Mouse (Mus musculus) spleen, adult 2 months (tissue): ENCODE measurements around the gene Arfip1. TPM values are rescaled to one million over a fixed set of nuclear protein-coding genes. Genes with fewer than 3 reads are reported as not detected.
A peak's percentile ranks its signal among the peaks of the same experiment; 100 is the strongest.

Experiments used
- DNase-seq, 2 experiments: peaks; one replicate each; pipeline versions ENCODE4 v3.0.0 to v3.0.0-alpha.2; 2012 to 2021; ENCODE audit warnings: low spot score in 2 of 2, low read depth in 1 of 2
- H3K27ac ChIP-seq: fragments of 200-500 bp; 2 replicates; pipeline ENCODE4 v1.5.1; 2012; ENCODE audit warnings: low read length, inconsistent platforms; ENCODE audit not compliant: insufficient read depth
- H3K27me3 ChIP-seq: fragments of 200-500 bp; 2 replicates; pipeline ENCODE4 v1.6.1; 2012; ENCODE audit warnings: mild to moderate bottlenecking, moderate library complexity, low read length, inconsistent platforms; ENCODE audit not compliant: control insufficient read depth, insufficient read depth
- H3K36me3 ChIP-seq: fragments of 200-500 bp; 2 replicates; pipeline ENCODE4 v1.6.1; 2012; ENCODE audit warnings: mild to moderate bottlenecking, low read length, inconsistent platforms; ENCODE audit not compliant: control insufficient read depth, insufficient read depth
- H3K4me1 ChIP-seq: fragments of 200-500 bp; 2 replicates; pipeline ENCODE4 v1.6.1; 2011; ENCODE audit warnings: inconsistent platforms; ENCODE audit not compliant: control insufficient read depth, insufficient read depth, insufficient read length
- H3K4me3 ChIP-seq: fragments of 200-500 bp; 2 replicates; pipeline ENCODE4 v1.5.1; 2011; ENCODE audit warnings: mild to moderate bottlenecking, inconsistent platforms; ENCODE audit not compliant: insufficient read depth, insufficient read length; ENCODE audit errors: extremely low read depth
- CTCF ChIP-seq: fragments of 200-500 bp; IDR thresholded peaks from 2 replicates; pipeline ENCODE4 v1.5.1; 2011; ENCODE audit warnings: mild to moderate bottlenecking, inconsistent platforms; ENCODE audit not compliant: insufficient read depth, insufficient read length, insufficient replicate concordance; ENCODE audit errors: extremely low read depth
- POLR2A ChIP-seq: fragments of 200-500 bp; IDR thresholded peaks from 2 replicates; pipeline ENCODE4 v1.6.1; 2011; ENCODE audit warnings: low read depth, low read length, inconsistent platforms
- WGBS: fragments of 180-500 bp; shearing (Covaris S2); methylation state at CpG from one replicate; pipeline ENCODE4 v1.1.7; 2018; 5-methylcytosine and 5-hydroxymethylcytosine counted together
- polyA plus RNA-seq: library from polyadenylated mRNA; depleted of rRNA; stranded (reverse); fragments of >200 nt; gene quantifications from 2 replicates; pipeline ENCODE4 v1.2.3, GENCODE M21; 2012

The Arfip1 gene
- polyA plus RNA-seq, 1 experiment = 4.6 TPM

DNA sequence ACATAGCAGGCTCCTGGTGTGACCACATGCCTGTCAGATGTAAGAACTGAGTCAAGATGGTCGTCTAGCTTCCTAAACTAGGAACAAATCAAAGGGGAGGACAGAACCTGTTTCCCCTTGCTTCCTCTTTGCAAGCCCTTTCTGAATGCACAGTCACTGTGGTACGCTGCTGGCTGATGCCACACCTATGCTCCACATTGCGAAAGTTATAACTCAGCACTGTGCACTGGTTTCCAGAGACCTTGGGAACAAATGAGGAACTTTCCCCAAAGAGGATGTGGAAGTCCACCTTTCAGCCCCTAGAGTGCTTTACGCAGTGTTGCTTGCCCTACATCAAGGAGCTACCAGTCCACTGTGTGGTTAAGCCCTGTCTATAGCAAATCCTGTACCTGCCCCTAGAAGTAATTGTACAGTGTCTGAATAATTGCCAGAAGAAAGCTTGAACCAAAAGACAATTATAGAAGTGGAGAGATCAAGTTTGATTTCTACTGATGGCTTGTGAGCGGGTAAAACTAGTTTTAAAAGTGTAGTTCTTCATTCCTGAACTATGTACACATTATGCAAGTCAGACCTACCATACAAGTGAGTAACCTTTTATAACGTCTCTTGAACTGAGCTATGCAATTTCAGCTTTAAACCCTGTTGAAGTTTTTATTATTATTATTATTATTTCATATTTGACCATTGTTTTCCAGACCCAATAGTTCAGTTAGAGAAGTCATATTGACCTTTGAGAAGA is 15.7 kb upstream of the Arfip1 start:
- Histone ChIP-seq H3K4me1 (peaks cover 2% of the 10 kb centered on the region; the same call in 1 of the 2 replicates), H3K36me3 (no peaks in the 10 kb centered on the region), H3K4me3 (no peak overlapping the region), H3K27me3 (peaks cover 5% of the 10 kb centered on the region; the same call in 1 of the 2 replicates), H3K27ac (no peak overlapping the region)
- DNase-seq = no peak
- TF ChIP-seq POLR2A (no peak), CTCF (no peak)
- 49% methylated on average over 6 of the region's 6 CpGs for WGBS

DNA sequence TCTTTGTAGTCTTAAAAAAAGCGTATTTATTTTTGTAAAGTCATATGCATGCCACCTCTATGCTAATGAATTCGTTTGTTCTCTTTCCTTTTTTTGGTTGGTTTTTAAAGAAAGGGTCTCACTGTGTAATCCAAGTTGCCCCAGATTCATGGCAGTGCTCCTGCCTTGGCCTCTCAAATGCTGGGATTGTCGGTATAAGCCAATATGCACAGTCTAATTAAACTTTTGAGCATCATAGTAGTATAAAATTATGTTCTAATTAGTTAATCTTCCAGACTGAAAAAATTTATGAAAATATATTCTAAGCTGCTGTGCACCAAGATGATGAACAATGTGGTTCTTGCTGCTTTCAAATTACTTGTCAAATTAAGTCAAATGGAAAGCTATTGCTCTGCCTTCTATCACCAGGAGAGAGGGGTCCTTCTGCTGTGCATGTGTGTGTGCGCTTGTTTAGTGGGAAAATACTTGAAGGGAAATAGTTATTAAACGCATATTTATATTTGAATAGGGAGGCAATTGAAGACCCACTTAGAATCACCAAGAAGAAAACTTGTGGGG is 13.3 kb upstream of the Arfip1 start:
- TF ChIP-seq POLR2A (no peak), CTCF (no peak)
- peaks cover 5% of the 10 kb centered on the region; the same call in 1 of the 2 replicates for H3K27me3 ChIP-seq
- DNase-seq = no peak
- 50% methylated on average over 5 of the region's 5 CpGs for WGBS
- peaks cover 2% of the 10 kb centered on the region; the same call in 1 of the 2 replicates for H3K4me1 ChIP-seq
- H3K4me3 ChIP-seq = no peak overlapping the region
- H3K27ac ChIP-seq = no peak overlapping the region
- H3K36me3 ChIP-seq = no peaks in the 10 kb centered on the region

DNA sequence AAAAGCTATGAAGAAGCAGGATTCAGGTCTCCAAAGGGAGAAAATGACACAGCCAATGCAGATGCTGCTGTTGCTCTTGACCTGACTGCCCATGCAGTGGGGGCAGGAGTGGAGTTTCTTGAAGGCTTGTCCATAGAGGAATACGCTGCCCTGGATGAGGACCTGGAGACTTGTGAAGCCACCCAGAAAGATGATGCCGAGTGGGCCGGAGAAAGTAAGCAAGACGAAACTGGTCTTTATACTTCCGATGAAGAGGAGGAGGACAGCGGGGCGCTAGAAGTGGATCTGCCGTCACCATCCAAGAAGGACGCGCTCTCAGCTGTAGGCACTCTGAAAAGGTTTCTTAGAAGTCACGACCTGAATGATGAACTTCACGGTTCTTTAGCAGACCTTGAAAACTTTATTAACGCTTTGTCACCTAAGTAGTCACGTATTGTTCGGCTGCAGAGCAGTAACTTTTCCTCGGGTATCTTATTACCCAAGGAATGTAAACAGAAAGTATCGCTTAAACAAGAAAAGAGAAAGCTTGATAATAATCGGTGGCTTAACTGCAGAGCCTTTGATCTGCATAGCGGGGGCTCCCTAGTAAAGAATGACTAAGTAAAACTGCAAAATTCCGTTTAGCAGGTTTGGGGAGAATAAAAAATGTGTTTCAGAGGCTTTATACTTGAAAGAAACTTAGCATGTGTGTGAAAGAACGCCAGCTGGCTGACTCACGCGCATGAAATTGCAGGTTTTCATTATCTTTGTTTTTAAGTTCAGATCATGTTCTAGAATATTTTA is 12.7 kb upstream of the Arfip1 start:
- no peaks in the 10 kb centered on the region for H3K36me3 ChIP-seq
- WGBS = 9% methylated on average over 23 of the region's 23 CpGs
- DNase-seq = no peak
- H3K27me3 ChIP-seq = peaks cover 5% of the 10 kb centered on the region; the same call in 1 of the 2 replicates
- no peak for TF ChIP-seq CTCF
- TF ChIP-seq POLR2A = no peak
- no peak overlapping the region for H3K27ac ChIP-seq
- H3K4me3 ChIP-seq = peak overlapping the region; percentile 46
- peaks cover 2% of the 10 kb centered on the region; the same call in 1 of the 2 replicates for H3K4me1 ChIP-seq

DNA sequence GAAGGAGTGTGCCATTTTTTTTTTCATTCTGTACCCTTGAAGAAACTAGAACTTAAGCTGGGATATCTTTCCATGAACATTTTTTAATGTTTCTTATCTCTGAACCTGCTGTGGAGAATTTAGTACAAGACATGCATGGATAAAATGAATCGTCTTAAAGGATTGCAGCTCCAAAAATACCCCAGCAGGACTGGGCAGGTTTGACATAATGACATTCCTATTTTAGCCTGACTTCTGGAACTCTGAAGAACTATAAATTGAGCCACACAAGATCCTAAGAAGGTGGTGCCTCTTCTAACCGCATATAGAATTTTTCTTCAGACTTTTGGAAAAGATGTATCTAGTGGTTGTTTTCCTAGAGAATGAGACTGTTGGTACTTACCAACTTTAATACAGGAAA is 10.8 kb upstream of the Arfip1 start, which contains the start of gene Tigd4:
Tigd4 (plus strand) TSS at position 301 of the 400 bp plus-strand sequence.
- no peak within 1 kb of the TSS for H3K27ac ChIP-seq
- 92% methylated on average over 2 of the region's 2 CpGs for WGBS
- no peak for TF ChIP-seq POLR2A
- no peak for TF ChIP-seq CTCF
- no peak for DNase-seq
- H3K4me3 ChIP-seq = no peak within 1 kb of the TSS
- no peaks in the 10 kb centered on the region for H3K36me3 ChIP-seq
- H3K4me1 ChIP-seq = peaks cover 2% of the 10 kb centered on the region; the same call in 1 of the 2 replicates
- H3K27me3 ChIP-seq = peaks cover 5% of the 10 kb centered on the region; the same call in 1 of the 2 replicates

DNA sequence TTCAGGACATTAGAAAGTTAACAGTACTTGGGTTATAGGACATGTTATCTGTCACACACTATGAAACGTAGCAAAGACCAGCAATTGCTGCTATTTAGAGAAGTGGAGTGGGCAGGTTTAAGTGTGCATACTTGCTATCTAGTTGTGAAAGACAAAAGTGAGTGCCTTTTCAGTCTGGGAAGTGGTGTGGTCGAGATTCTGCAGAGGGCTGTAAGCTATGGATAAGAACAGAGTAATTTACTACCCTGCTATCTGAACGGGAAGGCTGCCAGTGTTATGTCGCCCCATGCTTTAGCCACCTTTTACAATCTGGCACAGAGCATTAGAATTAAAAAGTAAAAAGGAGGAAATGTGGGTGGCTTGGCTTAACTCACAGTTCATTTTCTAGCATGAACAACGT is 4.3 kb upstream of the Arfip1 start:
- H3K27ac ChIP-seq = no peak overlapping the region
- H3K36me3 ChIP-seq = no peaks in the 10 kb centered on the region
- no peak for DNase-seq
- WGBS = 34% methylated on average over 5 of the region's 5 CpGs
- no peak for TF ChIP-seq POLR2A
- no peak for TF ChIP-seq CTCF
- H3K27me3 ChIP-seq = no peaks in the 10 kb centered on the region
- H3K4me3 ChIP-seq = no peak overlapping the region
- no peaks in the 10 kb centered on the region; the same call in 1 of the 2 replicates for H3K4me1 ChIP-seq

DNA sequence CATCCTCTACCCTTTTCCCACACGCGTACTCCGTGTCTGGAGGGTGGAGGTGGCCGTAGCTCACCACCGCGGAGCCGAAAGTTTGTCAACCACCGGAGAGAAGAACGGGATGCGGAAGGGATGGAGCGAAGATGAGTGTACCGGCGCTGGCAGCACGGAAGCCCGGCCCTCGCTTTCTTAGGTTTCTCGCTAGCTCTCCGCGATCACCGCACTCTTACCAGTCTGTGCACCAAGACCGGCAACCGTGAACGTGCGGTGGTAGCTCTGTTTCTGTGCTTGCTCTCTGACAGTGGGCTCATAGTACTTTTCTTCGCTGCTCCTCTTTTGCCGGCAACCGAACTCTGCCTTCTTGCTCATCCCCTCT is 470 bp upstream of the Arfip1 start:
- WGBS = under 1% methylated on average over 27 of the region's 27 CpGs
- no peaks in the 10 kb centered on the region for H3K36me3 ChIP-seq
- TF ChIP-seq POLR2A (no peak), CTCF (no peak)
- peak overlapping the region; percentile 88 for H3K4me3 ChIP-seq
- H3K4me1 ChIP-seq = peaks cover 4% of the 10 kb centered on the region; the same call in 1 of the 2 replicates
- DNase-seq = no peak
- H3K27me3 ChIP-seq = no peaks in the 10 kb centered on the region
- H3K27ac ChIP-seq = 0 out of 2 replicates have a peak overlapping the region, but pooled peaks have one; percentile 22
